Mouse (Mus musculus) hindbrain, embryonic 10.5 days (tissue): Measurements from ENCODE around the gene Peli1. TPM values are rescaled to one million over a fixed set of nuclear protein-coding genes. Genes with fewer than 3 reads are reported as not detected.

Experiments used
- DNase-seq: peaks from one replicate; pipeline ENCODE4 v3.0.0-alpha.2; 2017; ENCODE audit warnings: low spot score
- H3K27ac ChIP-seq: fragments of 300-500 bp; sonication (generic); 2 replicates; pipeline ENCODE4 v1.5.1; 2016; ENCODE audit warnings: mild to moderate bottlenecking, moderate library complexity
- H3K27me3 ChIP-seq: fragments of 300-500 bp; sonication (generic); 2 replicates; pipeline ENCODE4 v1.6.1; 2016; ENCODE audit warnings: mild to moderate bottlenecking; ENCODE audit not compliant: poor library complexity, insufficient read depth, severe bottlenecking
- H3K36me3 ChIP-seq: fragments of 300-500 bp; sonication (generic); 2 replicates; pipeline ENCODE4 v1.6.1; 2016; ENCODE audit warnings: mild to moderate bottlenecking, moderate library complexity
- H3K4me1 ChIP-seq: fragments of 300-500 bp; sonication (generic); replicated peaks from 2 replicates; pipeline ENCODE4 v1.6.1; 2016; ENCODE audit warnings: mild to moderate bottlenecking
- H3K4me3 ChIP-seq: fragments of 300-500 bp; sonication (generic); 2 replicates; pipeline ENCODE4 v1.5.1; 2016; ENCODE audit warnings: mild to moderate bottlenecking, moderate library complexity
- H3K9me3 ChIP-seq: fragments of 300-500 bp; sonication (generic); 2 replicates; pipeline ENCODE4 v1.6.1; 2016; ENCODE audit warnings: mild to moderate bottlenecking, moderate library complexity
- WGBS: fragments of 180-500 bp; shearing (Covaris S2); methylation state at CpG from one replicate; pipeline ENCODE4 v1.1.7; 2016; 5-methylcytosine and 5-hydroxymethylcytosine counted together
- polyA plus RNA-seq: library from polyadenylated mRNA; unstranded; fragments of >200 nt; fragmentation: Nextera tagmentation; extraction: Ambion mirVana; gene quantifications from 2 replicates; pipeline ENCODE4 v1.2.1, GENCODE M21; 2016

The Peli1 gene
- polyA plus RNA-seq, result 66.9 and 75.9 TPM in 2 replicates

DNA sequence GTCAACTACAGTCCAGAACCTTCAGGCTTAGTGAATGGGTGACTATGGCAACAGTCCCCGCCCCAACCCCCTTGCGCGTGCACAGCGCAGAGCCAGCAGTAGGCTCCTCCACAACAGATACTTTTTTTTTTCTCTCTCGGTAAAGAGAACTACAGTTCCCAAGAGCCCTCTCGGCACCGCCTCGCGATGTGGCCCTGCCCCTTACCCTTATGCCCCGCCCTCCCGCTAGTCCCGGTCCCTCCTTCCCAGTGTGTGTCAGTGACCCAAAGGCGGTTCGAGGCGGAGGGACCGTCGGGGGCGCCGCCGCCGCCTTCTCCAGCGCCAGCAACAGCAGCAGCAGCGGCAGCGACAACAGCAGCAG lies at the start of gene Peli1:
Gene Peli1, plus strand, starts transcription at position 225 of the 361 bp plus-strand sequence.
- Histone ChIP-seq H3K4me3 (peak within 1 kb of the TSS; percentile 74), H3K36me3 (peaks cover 13% of the 10 kb centered on the region; the same call in 1 of the 2 replicates), H3K4me1 (peaks cover 21% of the 10 kb centered on the region), H3K27ac (peak within 1 kb of the TSS; percentile 98), H3K27me3 (no peaks in the 10 kb centered on the region), H3K9me3 (no peaks in the 10 kb centered on the region)
- WGBS, result 0% methylated on average over 24 of the region's 24 CpGs
- peak; percentile 97 for DNase-seq

DNA sequence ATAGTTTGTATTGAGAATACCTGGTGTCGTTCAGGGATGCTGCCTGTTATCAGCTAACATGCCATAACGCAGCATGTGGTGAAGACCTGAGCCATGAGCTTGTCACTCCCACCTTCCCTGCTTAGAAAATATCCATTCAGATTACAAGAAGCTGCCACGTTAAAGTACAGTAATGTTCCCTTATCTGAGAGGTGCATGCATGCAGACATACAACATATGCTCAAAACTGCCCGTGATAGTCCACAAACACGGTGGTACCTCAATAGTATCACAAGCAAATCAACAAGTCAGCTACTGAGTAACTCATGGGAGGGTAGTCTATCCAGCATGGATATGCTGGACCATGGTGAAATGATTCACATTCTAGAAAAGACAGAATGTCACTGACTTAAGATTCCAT lies 48.5 kb upstream of the Peli1 start:
- H3K27me3 ChIP-seq, result no peaks in the 10 kb centered on the region
- no peak for DNase-seq
- no peak overlapping the region for H3K27ac ChIP-seq
- H3K9me3 ChIP-seq, result no peaks in the 10 kb centered on the region
- no peak overlapping the region for H3K4me3 ChIP-seq
- no peaks in the 10 kb centered on the region for H3K36me3 ChIP-seq
- WGBS, result 90% methylated on average over 5 of the region's 5 CpGs
- no peaks in the 10 kb centered on the region for H3K4me1 ChIP-seq

DNA sequence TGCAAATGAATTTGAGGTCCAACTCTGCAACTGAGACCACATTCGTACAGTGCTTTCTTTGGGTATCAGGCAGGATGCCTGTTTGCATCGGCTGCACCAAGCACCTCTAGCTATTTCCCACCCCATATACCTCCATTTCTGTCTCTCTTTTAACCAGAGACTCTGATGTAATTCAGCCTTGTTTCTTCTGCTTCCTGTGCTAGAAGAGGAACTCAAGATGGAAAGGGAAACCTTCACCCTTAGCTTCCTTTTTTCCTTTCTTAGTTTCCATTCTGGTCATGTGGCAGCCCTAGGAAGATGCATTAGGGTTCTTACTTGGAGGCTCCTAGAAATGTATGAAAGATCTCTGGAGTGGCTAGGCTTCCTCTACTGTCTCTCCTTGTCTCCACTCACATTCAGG lies 44.9 kb upstream of the Peli1 start:
- Histone ChIP-seq H3K27me3 (no peaks in the 10 kb centered on the region), H3K4me1 (no peaks in the 10 kb centered on the region), H3K36me3 (no peaks in the 10 kb centered on the region), H3K27ac (no peak overlapping the region), H3K9me3 (no peaks in the 10 kb centered on the region), H3K4me3 (no peak overlapping the region)
- WGBS, result 90% methylated on average over 2 of the region's 2 CpGs
- no peak for DNase-seq

DNA sequence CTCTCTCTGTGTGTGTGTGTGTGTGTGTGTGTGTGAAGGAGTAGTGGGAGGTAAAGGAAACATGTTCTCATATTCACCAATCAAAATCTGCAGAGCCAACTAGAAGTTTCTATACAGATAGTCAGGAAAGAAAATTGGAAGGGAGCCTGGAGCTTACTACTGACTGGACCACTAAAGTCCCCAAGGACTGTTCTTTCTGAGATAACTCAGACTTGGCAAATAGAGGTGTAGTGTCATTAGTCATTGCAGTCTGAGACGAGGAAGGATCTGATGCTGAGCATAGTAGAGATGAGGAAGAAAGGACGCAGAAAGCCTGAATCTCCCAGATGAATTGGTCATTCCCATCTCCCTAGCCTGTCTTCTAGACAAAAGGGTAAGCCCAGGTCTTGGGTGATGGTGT lies 43.2 kb upstream of the Peli1 start:
- DNase-seq, result no peak
- Histone ChIP-seq H3K9me3 (no peaks in the 10 kb centered on the region), H3K27me3 (no peaks in the 10 kb centered on the region), H3K27ac (no peak overlapping the region), H3K4me1 (no peaks in the 10 kb centered on the region), H3K4me3 (no peak overlapping the region), H3K36me3 (no peaks in the 10 kb centered on the region)
- 91% methylated on average over 2 of the region's 2 CpGs for WGBS

DNA sequence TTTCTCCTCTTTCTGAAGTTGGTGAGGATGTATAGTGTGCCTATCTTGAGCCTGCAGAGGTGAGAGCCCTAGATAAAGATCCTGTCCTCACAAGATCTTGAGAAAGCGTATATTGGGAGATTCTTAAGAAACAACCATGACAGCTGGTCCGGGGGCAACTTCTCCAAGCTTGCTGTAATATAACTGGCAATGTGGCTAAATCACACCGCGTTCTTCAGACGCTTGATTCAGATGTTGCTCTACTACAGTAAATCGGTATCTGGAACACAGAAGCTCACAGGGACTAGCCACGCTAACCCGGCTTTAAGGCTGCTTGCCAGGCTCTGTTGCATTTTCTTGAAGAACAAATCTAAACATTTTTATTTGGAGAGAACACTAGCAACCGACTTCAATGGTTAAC lies 39.4 kb upstream of the Peli1 start:
- Histone ChIP-seq H3K4me3 (no peak overlapping the region), H3K27me3 (no peaks in the 10 kb centered on the region), H3K36me3 (no peaks in the 10 kb centered on the region), H3K9me3 (no peaks in the 10 kb centered on the region), H3K27ac (no peak overlapping the region), H3K4me1 (0 out of 2 replicates have a peak, but pooled peaks cover 5% of the 10 kb centered on the region)
- no peak for DNase-seq
- 86% methylated on average over 9 of the region's 9 CpGs for WGBS

DNA sequence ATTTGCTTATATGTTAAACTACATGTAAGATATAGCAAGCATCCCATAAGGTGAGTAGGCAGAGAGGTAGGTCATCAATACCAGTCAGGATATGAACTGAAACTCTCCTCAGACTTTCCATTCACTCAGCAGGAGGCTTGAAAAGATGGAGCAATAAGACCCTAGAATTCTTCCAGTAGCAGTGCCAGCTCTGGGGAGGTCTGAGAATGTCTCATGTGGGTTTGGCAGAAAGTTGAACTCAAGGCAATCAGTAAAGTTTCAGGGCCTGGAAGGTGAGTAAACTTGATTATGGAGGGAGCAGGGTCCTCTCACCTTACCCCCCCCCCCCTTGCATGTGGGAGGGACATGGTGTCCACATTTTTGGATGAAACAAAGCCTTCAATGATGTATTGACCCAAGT lies 36.5 kb upstream of the Peli1 start:
- H3K36me3 ChIP-seq, result no peaks in the 10 kb centered on the region
- no peaks in the 10 kb centered on the region for H3K27me3 ChIP-seq
- 0 out of 2 replicates have a peak, but pooled peaks cover 5% of the 10 kb centered on the region for H3K4me1 ChIP-seq
- H3K4me3 ChIP-seq, result no peak overlapping the region
- H3K27ac ChIP-seq, result no peak overlapping the region
- no peaks in the 10 kb centered on the region for H3K9me3 ChIP-seq
- DNase-seq, result no peak

DNA sequence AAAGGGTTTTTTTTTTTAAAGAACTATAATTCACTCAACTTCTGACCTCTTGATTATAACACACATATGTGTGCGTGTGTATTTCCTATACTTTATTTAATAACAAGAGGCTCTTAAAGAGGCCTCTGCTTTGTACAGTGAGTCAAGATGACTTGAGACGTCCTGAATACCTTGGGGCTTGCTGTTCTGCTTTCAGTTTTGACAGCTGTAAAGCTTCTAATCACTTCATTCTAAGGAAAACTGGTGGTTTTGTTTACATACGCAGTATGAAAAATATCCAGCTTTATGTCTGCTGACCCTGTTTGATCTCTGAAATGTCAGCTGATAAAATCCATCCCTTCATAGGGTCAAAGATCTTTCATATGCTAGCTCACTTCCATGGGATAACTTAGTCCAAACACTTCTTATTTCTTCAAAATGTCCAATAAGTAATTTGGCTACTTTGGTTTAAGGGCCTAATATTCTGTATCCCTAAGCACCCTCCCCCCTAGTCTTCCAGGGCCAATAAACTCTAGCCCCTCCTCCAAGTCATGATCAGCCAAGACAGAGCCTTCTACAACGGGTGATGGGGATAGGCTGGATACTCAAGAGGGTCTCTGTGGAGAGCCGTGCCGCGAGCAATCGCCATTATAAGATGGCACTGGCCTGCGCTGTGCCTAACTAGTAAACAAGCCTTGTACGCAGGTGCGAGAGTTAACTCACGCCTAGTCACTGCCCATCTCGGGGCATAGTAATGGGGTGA lies 34.8 kb upstream of the Peli1 start:
- H3K4me1 ChIP-seq, result 0 out of 2 replicates have a peak, but pooled peaks cover 9% of the 10 kb centered on the region
- WGBS, result 90% methylated on average over 13 of the region's 13 CpGs
- no peak overlapping the region for H3K4me3 ChIP-seq
- no peak for DNase-seq
- no peaks in the 10 kb centered on the region for H3K9me3 ChIP-seq
- no peaks in the 10 kb centered on the region for H3K36me3 ChIP-seq
- no peak overlapping the region for H3K27ac ChIP-seq
- H3K27me3 ChIP-seq, result no peaks in the 10 kb centered on the region

DNA sequence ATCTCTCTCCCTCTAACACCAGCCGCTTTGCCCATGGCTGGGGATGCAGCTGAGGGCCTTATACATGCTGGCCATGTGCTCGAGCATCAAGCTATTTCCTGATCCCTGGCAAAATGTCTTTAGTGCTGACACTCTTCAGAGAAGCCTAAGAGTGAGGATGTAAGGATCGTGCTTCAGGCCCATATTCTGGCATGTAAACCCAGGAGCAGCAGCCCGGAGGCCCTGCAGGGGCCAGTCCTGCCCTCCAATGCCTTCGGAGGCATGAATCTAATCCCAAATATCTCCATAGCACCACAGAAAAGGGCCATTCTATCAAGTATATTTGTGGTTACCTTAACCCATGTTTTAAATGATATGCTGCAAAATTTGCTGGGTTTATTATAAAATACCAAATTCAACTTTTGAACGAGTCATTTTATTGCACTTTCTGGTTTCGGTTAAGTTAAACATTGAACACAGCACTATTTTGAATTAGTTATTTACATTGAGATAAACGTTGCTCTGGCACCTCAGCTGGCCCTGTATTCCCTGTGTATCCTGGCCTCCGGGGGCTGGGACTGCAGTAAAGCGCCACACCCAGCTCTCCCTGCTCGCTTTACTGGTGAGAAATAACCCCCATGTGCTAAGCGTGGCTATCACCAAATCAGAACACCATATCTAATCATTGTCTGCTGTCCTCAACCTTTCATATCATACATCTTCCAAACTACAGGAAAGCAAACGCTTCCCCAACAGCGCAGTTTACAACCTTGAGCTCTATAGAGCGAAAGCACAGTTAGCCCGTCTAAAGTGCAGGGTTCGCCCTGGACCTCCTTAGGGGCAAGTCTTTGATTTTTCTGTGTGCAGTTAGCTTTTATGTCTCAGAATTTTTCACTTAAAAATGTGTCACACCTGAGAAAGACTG lies 33.3 kb upstream of the Peli1 start:
- no peaks in the 10 kb centered on the region for H3K9me3 ChIP-seq
- H3K27ac ChIP-seq, result no peak overlapping the region
- H3K36me3 ChIP-seq, result no peaks in the 10 kb centered on the region
- 87% methylated on average over 17 of the region's 17 CpGs for WGBS
- no peaks in the 10 kb centered on the region for H3K27me3 ChIP-seq
- no peak overlapping the region for H3K4me3 ChIP-seq
- DNase-seq, result no peak
- 0 out of 2 replicates have a peak, but pooled peaks cover 9% of the 10 kb centered on the region for H3K4me1 ChIP-seq

DNA sequence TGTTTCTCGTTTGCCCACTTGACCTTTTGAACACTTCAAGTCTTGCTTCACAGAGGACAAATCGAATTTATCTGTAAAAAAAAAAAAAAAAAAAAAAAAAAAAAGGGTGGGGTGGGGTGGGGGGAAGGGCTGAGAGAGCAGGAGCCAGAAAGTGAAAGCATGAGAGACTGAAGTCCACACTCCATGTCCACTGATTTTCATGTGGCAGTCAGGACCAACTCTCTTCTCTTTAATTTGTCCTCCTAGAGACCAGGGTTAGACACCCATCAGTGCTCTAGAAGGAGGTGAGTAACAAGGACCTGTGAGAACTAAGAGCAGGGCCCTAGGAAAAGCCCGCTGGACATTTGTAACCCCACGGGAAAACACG lies 32.7 kb upstream of the Peli1 start:
- Histone ChIP-seq H3K27ac (no peak overlapping the region), H3K9me3 (no peaks in the 10 kb centered on the region), H3K4me1 (0 out of 2 replicates have a peak, but pooled peaks cover 9% of the 10 kb centered on the region), H3K36me3 (no peaks in the 10 kb centered on the region), H3K4me3 (no peak overlapping the region), H3K27me3 (no peaks in the 10 kb centered on the region)
- WGBS, result 87% methylated on average over 5 of the region's 5 CpGs
- DNase-seq, result no peak

DNA sequence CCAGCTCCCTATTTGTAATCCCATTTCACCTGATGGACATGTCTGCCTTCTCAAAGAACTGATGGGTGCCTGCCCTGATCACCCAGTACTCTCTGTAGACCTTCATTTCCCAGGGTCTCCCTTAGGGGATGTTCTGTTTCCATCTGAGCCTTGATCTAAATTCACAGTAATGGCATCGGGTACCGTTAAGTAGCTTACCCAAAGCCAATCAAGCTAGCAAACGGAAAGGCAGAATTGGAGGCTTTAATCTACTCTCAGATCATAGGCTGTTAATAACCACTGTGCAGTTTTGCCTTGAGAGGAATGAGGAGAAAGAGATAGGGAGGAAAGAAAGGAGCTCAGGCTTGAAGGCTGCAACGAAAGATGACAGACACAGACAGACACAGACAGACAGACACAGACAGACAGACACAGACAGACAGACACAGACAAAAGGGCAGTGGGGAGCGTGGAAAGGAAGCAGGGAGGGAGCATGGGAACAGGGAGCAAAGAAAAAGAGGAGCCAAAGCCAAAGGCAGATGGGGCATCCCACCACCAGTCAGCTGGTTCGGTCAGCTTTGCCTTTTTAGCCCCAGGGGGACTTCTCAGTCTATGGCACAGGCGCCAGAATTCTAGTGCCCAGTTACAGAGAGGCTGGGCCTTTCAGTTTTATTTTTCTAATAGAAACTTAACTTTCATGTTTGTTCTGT lies 30.6 kb upstream of the Peli1 start:
- no peaks in the 10 kb centered on the region for H3K27me3 ChIP-seq
- 0 out of 2 replicates have a peak, but pooled peaks cover 3% of the 10 kb centered on the region for H3K4me1 ChIP-seq
- H3K9me3 ChIP-seq, result no peaks in the 10 kb centered on the region
- no peak for DNase-seq
- H3K36me3 ChIP-seq, result no peaks in the 10 kb centered on the region
- 82% methylated on average over 7 of the region's 7 CpGs for WGBS
- H3K4me3 ChIP-seq, result no peak overlapping the region
- H3K27ac ChIP-seq, result no peak overlapping the region

DNA sequence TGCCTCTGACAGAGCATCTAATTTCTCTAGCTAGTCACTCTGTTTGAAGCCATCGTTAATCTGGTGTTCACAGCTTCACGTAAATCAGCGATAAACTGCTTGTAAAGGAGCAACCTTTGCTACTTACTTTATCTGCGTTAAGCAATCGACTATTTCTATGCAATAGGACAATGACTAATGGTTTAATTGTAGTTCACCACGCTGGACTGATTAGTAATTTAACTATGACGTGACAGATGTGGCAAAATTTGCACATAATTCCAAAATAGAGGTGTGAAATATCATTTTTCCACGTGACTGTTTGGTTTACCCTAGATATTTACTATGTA lies 30.1 kb upstream of the Peli1 start:
- H3K36me3 ChIP-seq, result no peaks in the 10 kb centered on the region

DNA sequence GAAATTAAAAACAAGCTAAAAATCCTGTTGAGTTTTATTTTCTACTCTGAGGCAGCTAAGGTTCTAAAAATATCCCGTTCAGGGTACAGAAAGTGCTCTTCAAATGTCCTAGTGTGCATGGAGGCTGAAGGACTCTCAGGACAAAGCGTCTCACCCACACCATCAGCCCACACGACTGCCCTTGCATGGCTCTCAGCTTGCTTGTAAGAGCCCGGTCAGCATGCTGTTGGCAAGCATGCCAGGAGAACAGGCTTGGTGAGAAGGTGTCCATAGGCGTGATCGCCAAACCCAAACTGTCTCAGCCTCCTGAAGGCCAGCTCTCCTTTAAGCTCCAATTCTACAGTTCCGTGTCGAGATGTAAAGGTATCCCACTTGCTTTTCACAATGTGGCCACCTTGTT lies 29.7 kb upstream of the Peli1 start:
- no peak for DNase-seq
- H3K9me3 ChIP-seq, result no peaks in the 10 kb centered on the region
- H3K27me3 ChIP-seq, result no peaks in the 10 kb centered on the region
- 88% methylated on average over 8 of the region's 8 CpGs for WGBS
- no peak overlapping the region for H3K27ac ChIP-seq
- no peak overlapping the region for H3K4me3 ChIP-seq
- H3K36me3 ChIP-seq, result no peaks in the 10 kb centered on the region
- H3K4me1 ChIP-seq, result 0 out of 2 replicates have a peak, but pooled peaks cover 3% of the 10 kb centered on the region

More for the DNA sequence above, 30.1 kb upstream of the Peli1 start:
- DNase-seq, result no peak
- Histone ChIP-seq H3K27me3 (no peaks in the 10 kb centered on the region), H3K4me3 (no peak overlapping the region), H3K4me1 (0 out of 2 replicates have a peak, but pooled peaks cover 3% of the 10 kb centered on the region), H3K9me3 (no peaks in the 10 kb centered on the region), H3K27ac (no peak overlapping the region)
- 87% methylated on average over 8 of the region's 8 CpGs for WGBS

DNA sequence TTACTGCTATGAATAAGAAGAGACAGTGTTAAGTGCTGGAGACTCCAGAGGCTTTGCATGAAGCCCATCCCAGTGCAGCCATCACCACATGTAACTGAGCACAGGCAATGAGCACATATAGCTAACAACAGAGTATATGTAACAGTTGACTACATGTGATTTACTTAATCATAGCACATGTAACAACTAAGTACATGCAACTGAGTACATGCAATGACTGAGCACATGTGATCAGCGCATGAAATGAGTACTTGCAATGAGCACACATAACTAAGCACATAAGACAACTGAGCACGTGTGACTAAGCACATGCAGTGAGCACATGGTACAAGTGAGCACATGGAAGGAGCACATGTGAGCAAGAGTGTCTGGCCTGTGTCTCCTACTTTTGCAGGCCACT lies 29.0 kb upstream of the Peli1 start:
- 95% methylated on average over 2 of the region's 2 CpGs for WGBS
- Histone ChIP-seq H3K4me3 (no peak overlapping the region), H3K36me3 (no peaks in the 10 kb centered on the region), H3K9me3 (no peaks in the 10 kb centered on the region), H3K27me3 (no peaks in the 10 kb centered on the region), H3K27ac (no peak overlapping the region), H3K4me1 (0 out of 2 replicates have a peak, but pooled peaks cover 3% of the 10 kb centered on the region)
- no peak for DNase-seq
